Mouse (Mus musculus) ES-Bruce4 (cell line): ENCODE data around the gene Cpsf2.

ENCODE experiments used
- CTCF ChIP-seq: IDR thresholded peaks from one replicate; pipeline ENCODE4 v1.8.1; 2011; ENCODE audit warnings: low read depth, low read length
- POLR2A ChIP-seq: IDR thresholded peaks from one replicate; pipeline ENCODE4 v1.8.1; 2011; ENCODE audit warnings: low read length; ENCODE audit not compliant: insufficient read depth

GRCm38 (mm10) chr12:101928423-101928822 is 47.4 kb upstream of the Cpsf2 start:
- no peak for TF ChIP-seq POLR2A
- TF ChIP-seq CTCF = no peak
